Mouse (Mus musculus) liver, postnatal 0 days (tissue): Measurements from ENCODE around the gene Gm11555.

Experiments
- CTCF ChIP-seq: sonication (generic); IDR thresholded peaks from 2 replicates; pipeline ENCODE4 v1.5.1; 2016; ENCODE audit warnings: antibody characterized with exemption, low read depth
- EP300 ChIP-seq: IDR thresholded peaks from 2 replicates; pipeline ENCODE4 v1.6.1; 2016; ENCODE audit warnings: antibody characterized with exemption, low read depth, mild to moderate bottlenecking

GRCm38 (mm10) chr11:99614796-99615363, 35.2 kb downstream of the Gm11555 start, which contains the start of gene Krtap2-4:
- no peak for TF ChIP-seq EP300
- no peak for TF ChIP-seq CTCF
